Mouse (Mus musculus): ENCODE measurements at regions not wholly inside any gene's neighbourhood (a gene's known extent, or its start where the extent isn't known, plus 50 kb on each side); places are given as distances from the start of the nearest gene placed in this dataset.

DNA sequence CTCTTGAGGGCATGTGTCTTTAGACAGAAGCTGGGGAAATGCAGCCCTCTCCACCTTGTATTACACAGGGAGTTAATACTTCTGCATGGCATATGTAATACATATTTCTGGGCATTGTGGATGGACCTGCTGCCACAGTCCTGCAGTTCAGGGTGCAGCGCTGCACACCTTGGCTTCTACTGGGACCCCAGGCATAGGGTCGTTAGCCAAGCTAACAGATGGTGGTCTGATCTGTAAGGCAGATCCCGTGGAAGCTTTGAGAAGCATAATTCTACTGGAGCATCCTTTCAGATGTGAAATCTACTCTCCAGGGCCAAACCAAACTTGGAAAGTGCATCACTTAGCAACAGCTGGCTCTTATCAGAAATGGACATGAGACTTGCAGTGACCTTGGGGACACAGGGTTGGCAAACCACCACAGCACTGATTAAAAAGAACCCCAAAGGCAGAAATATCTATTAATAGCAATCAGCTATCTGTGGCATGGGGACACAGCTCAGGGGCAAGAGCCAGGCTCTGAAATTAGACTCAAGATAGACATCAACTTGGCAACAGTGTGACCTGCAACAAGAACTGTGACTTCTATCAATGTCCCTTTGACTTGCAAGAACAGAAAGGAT, 155.0 kb downstream of the Drd1 start:
- no peak for DNase-seq

DNA sequence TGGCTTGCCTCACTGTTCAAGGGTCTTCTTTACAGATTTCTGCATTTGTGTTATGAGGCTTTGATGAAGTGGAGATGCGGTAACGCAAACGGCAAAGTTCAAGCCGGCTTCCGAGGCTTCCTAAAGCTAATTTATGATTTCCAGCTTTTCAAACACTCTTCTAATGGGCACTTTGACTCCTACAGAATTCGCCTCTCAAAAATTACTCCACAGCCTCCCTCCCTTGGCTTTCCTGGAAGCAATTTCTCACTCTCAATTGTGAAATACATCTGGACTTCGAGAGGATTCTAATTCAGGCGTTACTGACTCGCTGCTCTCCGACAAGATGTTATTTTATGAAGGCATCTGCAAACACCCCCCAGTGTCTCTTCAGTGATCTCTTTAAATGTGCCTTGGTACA, 157.2 kb downstream of the Drd1 start:
- no peak for DNase-seq

DNA sequence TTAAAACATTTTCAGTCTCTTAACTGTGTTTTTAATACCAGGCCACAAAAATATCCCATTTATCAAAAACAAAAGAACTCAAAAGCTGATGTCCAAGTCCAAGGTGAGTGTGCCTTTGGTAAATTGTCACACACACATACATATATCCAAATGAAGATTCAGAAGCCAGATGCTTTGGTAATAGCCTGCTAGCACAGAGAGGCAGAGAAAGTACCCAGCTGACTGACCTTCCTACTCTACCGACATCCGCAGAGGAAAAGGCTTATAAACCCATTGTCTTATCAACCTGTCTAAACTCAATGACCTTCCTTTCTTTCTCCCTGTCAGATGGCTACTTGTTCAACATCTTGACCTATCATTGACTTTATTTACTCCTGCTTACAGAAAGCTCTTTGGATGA, 158.3 kb downstream of the Drd1 start:
- DNase-seq = no peak

DNA sequence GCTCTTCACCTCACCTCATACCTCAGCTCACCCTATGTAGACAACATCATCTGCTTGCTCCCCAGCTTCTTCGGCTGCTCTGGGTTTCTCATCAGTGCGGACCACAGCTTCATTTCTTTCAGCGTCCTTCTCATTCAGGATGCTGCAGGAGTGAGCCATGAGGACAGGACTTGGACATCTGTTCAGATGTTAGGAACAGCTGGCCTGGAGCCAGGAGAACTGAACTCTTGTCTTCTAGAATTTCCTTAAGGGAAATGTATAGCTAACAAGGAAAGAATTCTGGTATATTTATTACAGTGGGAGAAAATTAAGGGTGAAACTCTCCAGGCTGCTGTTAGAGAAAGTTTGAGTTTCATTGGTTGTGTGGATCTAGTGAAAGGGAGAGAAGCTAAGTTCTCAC, 167.1 kb downstream of the Drd1 start:
- no peak for DNase-seq

DNA sequence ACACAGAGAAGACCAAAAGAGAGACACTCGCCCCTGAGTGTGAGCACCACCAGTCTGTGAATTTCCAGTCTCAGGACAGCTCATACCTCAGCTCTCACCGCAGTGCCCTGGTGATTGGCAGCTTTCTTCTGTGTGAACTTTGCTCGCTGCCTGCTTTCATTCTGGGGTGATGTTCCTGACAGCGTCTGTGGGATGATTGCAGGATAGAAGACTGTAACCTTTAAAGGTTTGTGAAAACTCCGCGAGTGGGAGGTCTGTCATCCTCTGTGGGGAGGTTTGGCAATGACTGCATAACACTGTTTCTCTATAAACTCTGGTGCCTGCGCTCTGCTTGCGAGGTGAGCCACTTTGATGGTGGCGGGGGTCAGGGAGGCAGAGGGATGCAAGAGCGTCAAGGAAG, 169.7 kb downstream of the Drd1 start:
- DNase-seq = no peak

DNA sequence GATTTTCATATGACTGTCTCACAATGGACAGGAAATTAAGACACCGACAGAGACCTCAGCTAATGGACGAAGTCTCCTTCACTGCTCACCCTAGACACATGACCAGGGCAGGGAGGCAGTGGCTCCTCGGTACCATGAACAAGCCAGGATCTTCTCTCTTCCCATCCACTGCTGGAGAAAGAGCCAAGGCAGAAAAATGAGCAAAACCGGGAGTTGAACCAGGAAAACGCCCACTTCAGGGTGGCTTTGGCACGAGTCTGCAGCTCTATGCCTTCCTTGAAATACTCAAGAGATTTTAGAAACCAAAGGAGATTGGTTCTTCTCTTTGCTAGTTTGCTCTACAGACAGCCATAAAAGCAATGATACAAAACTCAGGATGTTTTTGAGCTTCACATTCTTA, 172.3 kb downstream of the Drd1 start:
- no peak for DNase-seq

DNA sequence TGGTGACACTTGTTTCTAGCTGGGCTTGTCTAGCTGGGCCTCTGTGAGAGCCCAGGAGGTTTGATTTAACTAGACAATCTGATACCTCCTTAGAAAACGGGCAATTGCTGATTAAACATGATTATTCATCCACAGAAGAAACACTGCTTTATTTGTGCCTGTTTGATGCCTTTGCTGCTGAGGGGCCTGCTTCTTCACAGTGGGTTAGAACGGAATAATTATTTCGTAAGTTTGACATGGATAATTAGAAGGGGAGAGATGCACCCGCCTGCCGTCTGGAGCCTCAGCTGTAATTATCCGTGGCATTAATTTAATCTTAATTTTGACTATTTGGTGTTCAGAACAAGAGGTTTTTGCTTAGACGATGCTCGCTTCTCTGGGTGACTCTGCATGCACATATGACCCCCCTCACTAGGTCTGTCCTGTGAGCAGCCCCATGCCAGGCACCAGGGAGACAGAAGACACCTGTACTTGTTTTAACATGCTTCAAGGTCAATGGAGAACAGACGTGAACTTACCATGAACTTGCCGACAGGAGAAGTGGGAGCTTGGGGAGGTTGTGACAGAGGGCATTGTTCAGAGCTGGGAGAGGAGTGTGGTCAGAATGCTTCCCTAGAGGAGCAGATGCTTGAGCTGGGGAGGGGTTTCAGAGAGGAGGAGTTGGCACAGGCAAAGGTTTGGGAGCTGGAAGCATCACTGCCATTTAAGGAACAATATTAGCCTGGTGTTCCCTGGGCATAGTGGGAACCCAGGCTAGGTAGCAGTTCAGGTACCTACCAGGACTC, 174.8 kb downstream of the Drd1 start:
- no peak for DNase-seq

DNA sequence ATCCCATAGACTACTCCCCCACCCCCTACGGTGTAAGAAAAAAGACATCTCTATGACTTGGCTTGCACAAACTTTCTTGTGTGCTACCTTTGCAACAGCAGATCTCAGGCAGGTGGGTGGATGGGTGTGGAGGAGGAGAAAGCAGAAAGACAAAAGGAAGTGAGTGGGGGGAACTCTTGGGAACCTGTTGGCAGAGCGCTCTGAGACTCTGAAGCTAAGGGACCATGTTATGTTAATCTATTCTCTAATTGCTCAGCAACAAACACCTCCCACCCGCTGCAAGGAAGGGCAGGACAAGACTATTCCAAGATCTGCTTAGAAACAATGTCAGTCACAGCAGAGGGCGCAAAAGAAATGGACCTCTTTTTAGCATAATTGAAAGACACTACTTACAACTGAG, 180.0 kb downstream of the Drd1 start:
- DNase-seq = no peak

DNA sequence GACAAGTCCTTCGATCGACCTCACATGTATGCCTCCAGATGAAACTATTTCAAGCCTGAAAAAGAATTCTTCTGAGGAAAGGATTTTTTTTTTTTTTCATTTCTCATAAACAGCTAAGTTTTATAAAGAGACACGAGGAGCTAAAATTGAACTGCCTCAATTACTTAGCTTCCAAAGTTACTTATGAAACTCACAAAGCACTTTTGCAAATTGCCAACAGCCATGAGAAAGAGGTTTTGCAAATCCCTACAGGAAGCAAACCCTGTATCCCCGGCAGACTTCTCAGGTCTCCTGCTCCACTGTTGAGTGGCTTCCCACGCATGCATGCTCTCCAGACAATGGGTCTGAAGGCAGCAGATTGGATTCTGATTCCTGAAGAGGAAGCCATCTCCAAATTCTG, 190.2 kb downstream of the Drd1 start:
- no peak for DNase-seq

DNA sequence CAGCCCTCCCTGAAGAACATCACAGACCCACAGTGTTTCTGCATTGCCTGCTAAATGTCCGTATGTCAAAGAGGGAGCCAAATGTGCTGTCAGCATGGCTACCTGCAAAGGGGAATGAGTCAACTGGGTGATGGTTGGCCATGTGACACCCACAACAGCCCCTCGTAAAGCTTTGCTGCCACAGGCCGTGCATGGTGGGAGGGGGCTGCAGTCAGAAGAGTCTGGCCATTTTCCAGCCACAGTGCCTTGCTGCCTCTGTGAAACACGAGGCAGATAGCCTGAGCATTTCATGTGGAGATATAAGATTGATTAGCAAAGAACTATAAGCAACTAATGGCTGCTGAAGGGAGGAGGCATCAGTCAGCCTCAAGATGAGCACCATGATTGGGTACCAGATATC, 193.2 kb downstream of the Drd1 start:
- DNase-seq = no peak

DNA sequence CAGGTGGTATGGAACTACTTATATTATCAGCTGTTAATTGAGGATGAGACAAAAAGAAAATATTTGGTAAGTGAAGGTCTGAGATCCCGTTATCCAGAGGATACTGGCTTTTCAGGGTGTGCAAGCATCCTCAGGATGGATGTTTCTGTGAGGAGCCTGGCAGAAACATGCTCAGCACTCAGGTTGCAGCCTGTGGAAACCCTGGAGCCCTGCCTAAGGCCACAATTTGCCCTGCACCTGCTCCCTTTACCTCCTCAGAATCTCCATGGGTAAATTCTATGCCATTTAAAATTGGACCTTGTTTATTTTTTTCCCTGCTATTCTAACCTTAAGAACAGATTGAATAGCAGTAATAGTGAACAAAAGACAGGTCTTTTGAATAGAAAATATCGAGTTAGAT, 201.3 kb downstream of the Drd1 start:
- DNase-seq = no peak

DNA sequence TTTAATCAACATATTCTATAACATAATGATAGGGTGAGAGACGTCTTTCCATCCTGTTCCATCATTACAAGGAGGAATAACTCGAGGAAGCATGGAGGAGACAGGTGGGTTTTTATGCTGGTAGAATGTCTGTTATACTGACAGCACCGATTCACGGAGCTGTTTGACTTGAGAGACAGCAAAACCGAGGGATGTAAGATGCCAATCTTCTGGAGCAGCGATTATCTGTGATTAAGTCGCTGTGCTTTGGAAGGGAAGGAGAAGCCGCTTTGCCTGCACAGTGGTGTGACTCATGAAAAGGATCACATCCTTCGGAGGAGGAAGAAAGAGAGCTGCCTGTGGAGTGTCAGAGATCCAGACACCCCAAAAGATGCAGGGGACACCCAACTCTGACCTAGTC, 205.4 kb downstream of the Drd1 start:
- no peak for DNase-seq

DNA sequence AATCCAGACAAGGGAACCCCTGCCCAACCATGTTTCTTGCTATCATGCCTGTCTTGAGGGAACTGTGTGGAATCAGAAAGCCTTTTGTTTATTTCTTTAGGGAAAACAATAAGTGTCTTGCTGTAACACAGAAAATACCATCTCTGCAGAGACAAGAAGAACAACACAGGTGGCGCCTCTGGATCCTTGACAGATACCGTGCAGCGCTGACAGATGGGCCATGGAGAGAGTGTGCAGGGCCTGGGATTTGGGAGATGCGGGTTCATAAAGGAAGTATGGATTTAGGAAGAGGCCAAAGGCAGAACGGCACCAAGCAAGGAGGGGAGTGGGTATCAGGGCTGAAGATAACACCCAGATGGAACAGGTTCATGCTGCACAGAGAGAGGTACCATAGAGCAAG, 209.3 kb downstream of the Drd1 start:
- no peak for DNase-seq

DNA sequence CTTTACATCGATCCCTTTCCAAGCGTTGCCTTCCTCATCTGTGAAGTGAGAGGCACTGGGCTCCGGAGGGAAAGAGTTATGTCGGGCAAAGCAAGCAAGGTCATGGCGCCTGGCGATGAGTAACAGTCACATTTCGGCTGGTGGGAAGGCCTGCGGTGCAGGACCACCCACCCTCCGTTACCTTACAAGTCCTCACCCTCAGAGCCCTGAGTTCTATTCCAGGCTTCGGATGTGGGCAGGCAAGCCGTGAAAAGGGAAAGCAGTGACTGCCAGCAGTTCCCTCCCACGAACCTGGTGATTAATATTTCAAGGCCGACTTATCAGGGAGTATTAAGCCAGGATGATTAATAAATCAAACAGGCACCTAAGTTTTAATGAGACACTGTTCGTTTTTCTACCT, 209.7 kb downstream of the Drd1 start:
- DNase-seq = no peak

DNA sequence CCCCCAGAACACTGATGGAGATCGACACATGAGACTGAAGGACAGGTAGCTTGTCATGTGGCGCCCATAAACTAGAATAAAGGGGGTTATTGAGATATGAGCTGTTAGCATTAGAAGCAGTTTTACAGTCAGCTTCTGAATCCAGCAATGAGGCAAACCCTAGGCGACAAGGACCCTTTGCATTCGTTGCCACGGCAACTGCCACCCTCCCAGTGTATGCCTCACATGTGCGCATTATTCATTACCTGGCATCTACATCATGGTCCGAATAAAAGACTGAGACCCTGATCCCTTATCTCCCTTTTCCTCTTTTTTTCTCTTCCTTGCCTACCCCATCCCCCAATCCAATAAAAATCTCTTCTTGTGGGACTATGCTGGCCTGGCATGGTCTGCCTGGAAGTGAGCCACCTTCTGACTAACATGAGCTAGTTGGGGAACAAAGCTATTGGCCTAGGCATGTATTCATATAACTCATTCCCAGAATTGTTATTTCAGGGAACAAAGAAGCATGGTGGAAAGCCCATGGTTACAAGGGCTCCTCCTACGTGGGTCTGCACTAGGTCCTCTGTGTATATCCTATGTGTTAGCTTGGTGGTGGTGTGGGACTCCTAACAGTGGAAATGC, 229.4 kb downstream of the Drd1 start:
- no peak for DNase-seq

DNA sequence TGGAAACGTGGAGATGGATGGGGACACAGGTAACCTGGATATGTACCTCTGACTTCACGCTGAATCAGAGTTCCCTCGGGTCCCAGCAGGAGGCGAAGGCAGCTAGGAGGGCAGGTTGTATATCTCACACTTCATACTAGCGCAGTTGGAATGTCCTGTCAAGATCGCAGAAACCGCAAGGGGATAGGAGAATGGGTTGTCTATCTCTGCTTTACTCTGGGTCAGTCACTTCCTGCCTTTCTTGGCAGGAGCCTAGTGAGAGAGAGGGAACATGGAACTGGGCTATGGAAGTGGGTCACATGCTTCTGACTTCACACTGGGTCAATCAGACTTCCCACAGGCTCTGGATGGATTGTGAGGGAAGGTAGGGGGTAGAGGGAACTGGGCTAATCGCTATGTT, 233.4 kb downstream of the Drd1 start:
- DNase-seq = peak; percentile 11

DNA sequence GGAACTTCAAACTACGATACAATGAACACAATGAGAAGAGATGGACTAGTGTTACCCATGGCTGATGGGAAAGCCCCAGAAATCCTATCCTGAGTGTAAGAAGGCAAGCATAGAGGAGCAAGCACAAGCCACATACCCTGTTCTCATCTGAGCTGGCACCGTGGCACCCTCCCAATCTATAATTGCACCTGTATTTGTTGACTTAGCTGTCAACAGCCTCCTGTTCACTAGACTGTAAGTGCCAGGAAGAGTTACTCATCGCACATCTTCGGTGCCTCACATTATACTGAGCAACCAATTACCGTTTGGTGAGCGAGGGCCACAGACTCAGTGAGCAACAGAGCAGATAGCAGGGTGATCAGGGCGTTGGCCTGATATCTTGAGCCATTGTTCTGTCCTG, 239.9 kb downstream of the Drd1 start:
- no peak for DNase-seq

DNA sequence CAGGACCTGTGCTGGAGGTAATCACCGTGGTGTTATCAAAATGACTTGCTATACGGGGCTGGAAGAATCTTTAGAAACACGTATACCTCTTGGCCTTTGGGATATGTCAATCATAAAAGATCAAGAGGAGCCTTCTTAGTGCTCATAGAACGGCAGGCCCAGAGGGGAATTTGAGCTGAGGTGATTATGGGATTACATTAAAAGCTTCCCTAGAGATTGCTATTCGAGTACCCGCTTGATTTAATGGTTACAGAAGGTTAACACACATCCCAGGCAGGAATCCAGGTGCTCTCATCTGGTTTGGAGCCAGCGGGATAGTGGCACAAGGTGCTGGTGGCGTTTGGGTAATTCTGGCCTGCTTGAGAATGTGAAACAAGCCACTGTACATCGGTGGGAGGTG, 241.4 kb downstream of the Drd1 start:
- no peak for DNase-seq

DNA sequence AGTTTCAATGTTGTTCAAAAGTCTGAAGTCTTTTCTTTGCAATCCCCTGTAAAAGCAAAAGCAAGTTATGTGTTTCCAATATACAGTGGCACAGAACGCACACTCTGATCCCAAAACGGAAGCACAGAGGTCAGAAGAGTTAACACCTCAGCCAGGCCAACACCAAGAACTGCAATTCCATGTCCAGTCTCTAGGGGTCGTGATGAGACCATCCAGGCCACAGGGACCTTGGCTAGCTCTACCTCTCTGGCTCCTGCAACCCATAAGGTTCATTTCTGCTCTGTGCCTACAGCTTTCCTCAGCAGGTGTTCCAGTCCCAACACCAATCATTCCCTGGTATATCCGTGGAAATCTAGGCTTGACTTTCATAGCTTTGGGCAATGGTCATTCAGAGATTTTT, 243.6 kb downstream of the Drd1 start:
- DNase-seq = peak; percentile 27

DNA sequence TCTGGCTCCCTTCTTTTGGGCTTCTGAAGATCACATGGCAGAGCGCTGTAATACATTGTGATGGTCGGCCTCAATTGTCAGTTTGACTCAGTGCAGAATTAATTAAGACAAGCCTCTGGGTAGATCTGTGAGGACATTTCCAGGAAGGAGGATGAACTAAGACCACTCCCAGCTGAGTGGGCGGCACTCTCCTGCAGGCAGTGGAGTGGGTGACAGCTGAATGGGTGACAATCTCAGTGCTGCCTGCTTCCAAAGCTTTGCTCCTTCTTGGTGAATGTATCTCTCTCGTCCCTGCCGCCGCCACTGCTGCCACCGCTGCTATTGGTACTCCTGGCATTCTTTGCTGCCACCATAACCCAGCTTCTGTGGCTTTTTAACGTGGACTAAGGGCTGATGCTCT, 244.4 kb downstream of the Drd1 start:
- no peak for DNase-seq

DNA sequence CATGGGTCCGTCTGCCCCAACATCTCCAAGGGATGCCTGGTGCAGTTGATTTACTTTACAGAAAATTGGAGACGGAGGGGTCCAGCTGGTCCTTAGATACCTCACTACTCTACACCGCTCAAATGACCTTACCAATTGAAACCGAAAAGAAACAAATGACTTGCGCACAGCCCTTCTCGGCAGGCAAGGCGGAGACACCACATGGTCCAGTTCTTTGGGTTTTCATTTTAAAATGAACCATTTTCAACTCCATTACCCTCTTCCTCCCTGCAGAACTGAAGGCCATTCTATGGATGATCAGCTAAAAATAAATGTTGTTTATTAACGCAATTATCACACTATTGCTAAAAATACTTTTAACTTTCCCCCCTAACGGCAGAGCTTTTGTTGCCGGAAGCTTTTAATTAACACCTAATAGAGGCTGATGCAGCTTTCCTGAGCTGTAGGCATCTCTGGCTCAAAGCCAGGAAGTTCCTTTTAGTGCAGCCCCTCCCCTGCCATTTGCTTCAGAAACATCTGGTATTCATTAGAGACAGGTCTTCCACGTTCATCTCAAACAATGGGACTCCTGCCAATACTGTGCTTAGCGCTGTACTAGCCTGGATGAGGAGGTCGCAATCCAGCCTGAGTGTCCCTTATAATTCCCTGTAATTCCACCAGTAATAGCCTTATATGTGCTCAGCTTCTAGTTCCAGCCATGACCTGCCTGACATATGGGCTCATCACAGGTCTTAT, 247.5 kb downstream of the Drd1 start:
- peak; percentile 31 for DNase-seq

DNA sequence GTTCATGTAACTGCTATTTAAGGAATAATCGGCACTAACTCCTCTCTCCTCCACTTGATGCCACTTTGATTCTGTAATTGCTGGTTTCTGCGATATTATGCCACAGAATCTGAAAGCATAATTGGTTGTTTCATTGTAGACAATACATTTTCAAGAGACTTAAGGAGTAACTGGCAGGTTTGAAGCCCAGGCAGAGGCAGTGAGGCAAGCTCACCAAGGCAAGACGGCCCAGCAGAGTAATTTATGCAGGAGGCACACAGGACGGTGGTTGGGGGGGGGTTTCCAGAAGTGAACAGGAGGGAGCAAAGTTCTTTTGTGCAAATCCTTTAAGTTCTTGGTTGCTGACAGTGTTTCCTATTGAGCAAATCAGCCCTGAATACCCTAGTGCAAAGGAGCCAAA, 249.6 kb downstream of the Drd1 start:
- DNase-seq = no peak

DNA sequence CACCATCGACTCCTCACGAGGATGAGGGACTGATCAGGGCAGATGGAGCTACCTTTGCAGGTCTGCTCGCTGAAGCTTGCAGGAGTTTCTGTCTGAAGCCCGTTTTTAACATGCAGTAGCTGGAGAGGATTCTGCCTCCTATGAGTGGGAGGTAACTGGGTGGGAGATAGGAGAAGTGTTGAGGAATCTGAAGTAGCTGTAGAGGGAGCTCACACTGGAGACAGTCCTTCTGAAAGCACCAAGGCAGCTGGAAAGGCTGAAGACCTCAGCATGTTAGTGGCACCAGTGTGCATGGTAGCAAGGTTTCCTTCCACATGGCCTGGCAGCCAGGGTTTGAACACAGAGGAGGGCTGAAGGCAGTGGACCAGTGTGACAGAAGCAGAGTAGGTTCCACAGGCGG, 254.5 kb downstream of the Drd1 start:
- DNase-seq = no peak

DNA sequence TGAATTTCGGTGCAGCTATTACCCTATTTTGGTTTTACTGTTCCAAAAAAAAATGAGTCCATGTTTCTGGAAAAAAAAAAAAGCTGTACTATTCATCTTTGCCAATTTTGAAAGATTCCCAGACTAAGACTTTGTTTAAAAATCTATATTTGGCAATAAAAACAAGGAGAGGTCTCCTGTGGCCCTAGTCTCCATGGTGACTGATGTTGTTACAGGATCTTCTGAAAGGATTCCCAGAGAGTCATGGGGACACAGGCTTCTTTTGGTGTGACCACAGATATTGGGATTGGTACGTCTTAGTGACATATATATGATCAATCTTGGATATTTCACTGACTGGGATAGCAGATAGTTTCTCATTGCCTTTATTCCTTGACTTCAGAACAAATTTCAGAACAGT, 266.7 kb downstream of the Drd1 start:
- peak; percentile 4 for DNase-seq

Measured in lung, postnatal 10 days (tissue).